Mouse (Mus musculus): ENCODE measurements around the gene Adprm. TPM values are rescaled to one million over a fixed set of nuclear protein-coding genes. Genes with fewer than 3 reads are reported as not detected.

The Adprm gene
- polyA plus RNA-seq, 1 experiment: not detected

- Histone ChIP-seq H3K27ac (ENCODE audit: insufficient read depth, low read depth, low read length) (no peak overlapping the region), H3K4me3 (ENCODE audit: insufficient read depth, low read depth, low read length) (no peak overlapping the region), H3K4me1 (ENCODE audit: control insufficient read depth, insufficient read depth, low read length) (peaks cover 13% of the 10 kb centered on the region)
- WGBS: 89% methylated on average over 13 of the region's 13 CpGs
- no peak for TF ChIP-seq POLR2A (IDR thresholded peaks at IDR 0.05; ENCODE audit: insufficient read depth, low read depth, low read length)
- no peak for TF ChIP-seq CTCF (IDR thresholded peaks at IDR 0.05; ENCODE audit: insufficient read depth, low read depth, low read length)
Measured at GRCm38 (mm10) chr11:67022354-67023115, 29.9 kb downstream of the Adprm start.

GRCm38 (mm10) chr11:67020948-67021347, 31.4 kb downstream of the Adprm start:
- TF ChIP-seq POLR2A (IDR thresholded peaks at IDR 0.05; ENCODE audit: insufficient read depth, low read depth, low read length): no peak
- TF ChIP-seq CTCF (IDR thresholded peaks at IDR 0.05; ENCODE audit: insufficient read depth, low read depth, low read length): no peak
- H3K27ac ChIP-seq (ENCODE audit: insufficient read depth, low read depth, low read length): no peak overlapping the region
- H3K4me1 ChIP-seq (ENCODE audit: control insufficient read depth, insufficient read depth, low read length): peaks cover 13% of the 10 kb centered on the region
- WGBS: 3% methylated on average over 12 of the region's 12 CpGs
- H3K4me3 ChIP-seq (ENCODE audit: insufficient read depth, low read depth, low read length): no peak overlapping the region

GRCm38 (mm10) chr11:67019711-67020475, 32.5 kb downstream of the Adprm start:
- Histone ChIP-seq H3K4me1 (ENCODE audit: control insufficient read depth, insufficient read depth, low read length) (peaks cover 9% of the 10 kb centered on the region), H3K27ac (ENCODE audit: insufficient read depth, low read depth, low read length) (no peak overlapping the region), H3K4me3 (ENCODE audit: insufficient read depth, low read depth, low read length) (no peak overlapping the region)
- 77% methylated on average over 7 of the region's 7 CpGs for WGBS
- TF ChIP-seq POLR2A (IDR thresholded peaks at IDR 0.05; ENCODE audit: insufficient read depth, low read depth, low read length): no peak
- no peak for TF ChIP-seq CTCF (IDR thresholded peaks at IDR 0.05; ENCODE audit: insufficient read depth, low read depth, low read length)

- WGBS: 20% methylated on average over 12 of the region's 12 CpGs
- Histone ChIP-seq H3K4me1 (ENCODE audit: control insufficient read depth, insufficient read depth, low read length) (peaks cover 7% of the 10 kb centered on the region), H3K27ac (ENCODE audit: insufficient read depth, low read depth, low read length) (no peak overlapping the region), H3K4me3 (ENCODE audit: insufficient read depth, low read depth, low read length) (no peak overlapping the region)
- TF ChIP-seq POLR2A (IDR thresholded peaks at IDR 0.05; ENCODE audit: insufficient read depth, low read depth, low read length) (no peak), CTCF (IDR thresholded peaks at IDR 0.05; ENCODE audit: insufficient read depth, low read depth, low read length) (no peak)
Measured at GRCm38 (mm10) chr11:67017801-67018591, 34.4 kb downstream of the Adprm start.

DNA sequence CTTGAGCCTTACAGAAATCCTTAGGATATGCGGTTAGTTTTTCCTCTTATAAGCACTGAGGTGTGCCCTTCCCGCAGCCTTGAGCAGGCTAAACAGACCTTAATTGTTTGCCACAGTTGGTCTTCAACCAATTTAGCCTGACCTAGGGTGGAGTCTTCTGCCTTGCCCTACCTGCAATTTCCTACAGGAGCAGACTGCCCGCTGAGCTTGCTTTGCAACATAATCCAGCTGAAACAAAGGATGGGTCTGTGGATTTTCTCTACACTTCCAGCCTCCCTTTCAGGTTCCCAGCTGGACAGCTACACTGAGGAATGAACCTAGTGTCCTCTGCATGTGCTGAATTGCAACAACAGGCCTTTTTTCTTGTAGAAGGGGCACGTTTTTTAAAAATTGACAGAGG, 40.8 kb downstream of the Adprm start:
- 86% methylated on average over 4 of the region's 4 CpGs for WGBS
- Histone ChIP-seq H3K4me1 (ENCODE audit: control insufficient read depth, insufficient read depth, low read length) (no peaks in the 10 kb centered on the region; the same call in 1 of the 2 replicates), H3K4me3 (ENCODE audit: insufficient read depth, low read depth, low read length) (no peak overlapping the region), H3K27ac (ENCODE audit: insufficient read depth, low read depth, low read length) (no peak overlapping the region)
- TF ChIP-seq POLR2A (IDR thresholded peaks at IDR 0.05; ENCODE audit: insufficient read depth, low read depth, low read length): no peak

- Histone ChIP-seq H3K27ac (ENCODE audit: insufficient read depth, low read depth, low read length) (no peak overlapping the region), H3K4me1 (ENCODE audit: control insufficient read depth, insufficient read depth, low read length) (no peaks in the 10 kb centered on the region; the same call in 1 of the 2 replicates), H3K4me3 (ENCODE audit: insufficient read depth, low read depth, low read length) (no peak overlapping the region)
- 21% methylated on average over 8 of the region's 8 CpGs for WGBS
- TF ChIP-seq CTCF (IDR thresholded peaks at IDR 0.05; ENCODE audit: insufficient read depth, low read depth, low read length): no peak
- no peak for TF ChIP-seq POLR2A (IDR thresholded peaks at IDR 0.05; ENCODE audit: insufficient read depth, low read depth, low read length)
Measured at GRCm38 (mm10) chr11:67010430-67010829, 42.0 kb downstream of the Adprm start.

GRCm38 (mm10) chr11:67008528-67008927, 43.9 kb downstream of the Adprm start:
- Histone ChIP-seq H3K27ac (ENCODE audit: insufficient read depth, low read depth, low read length) (no peak overlapping the region), H3K4me1 (ENCODE audit: control insufficient read depth, insufficient read depth, low read length) (no peaks in the 10 kb centered on the region; the same call in 1 of the 2 replicates), H3K4me3 (ENCODE audit: insufficient read depth, low read depth, low read length) (no peak overlapping the region)
- TF ChIP-seq CTCF (IDR thresholded peaks at IDR 0.05; ENCODE audit: insufficient read depth, low read depth, low read length) (no peak), POLR2A (IDR thresholded peaks at IDR 0.05; ENCODE audit: insufficient read depth, low read depth, low read length) (no peak)
- 93% methylated on average over 4 of the region's 4 CpGs for WGBS

GRCm38 (mm10) chr11:67007961-67008360, 44.4 kb downstream of the Adprm start:
- no peaks in the 10 kb centered on the region; the same call in 1 of the 2 replicates for H3K4me1 ChIP-seq (ENCODE audit: control insufficient read depth, insufficient read depth, low read length)
- 56% methylated on average over 8 of the region's 8 CpGs for WGBS
- TF ChIP-seq CTCF (IDR thresholded peaks at IDR 0.05; ENCODE audit: insufficient read depth, low read depth, low read length): no peak
- no peak for TF ChIP-seq POLR2A (IDR thresholded peaks at IDR 0.05; ENCODE audit: insufficient read depth, low read depth, low read length)
- no peak overlapping the region for H3K4me3 ChIP-seq (ENCODE audit: insufficient read depth, low read depth, low read length)
- H3K27ac ChIP-seq (ENCODE audit: insufficient read depth, low read depth, low read length): no peak overlapping the region
